Mouse (Mus musculus) ES-Bruce4 (cell line): ENCODE measurements around the gene Usp7.

ENCODE experiments used
- CTCF ChIP-seq: IDR thresholded peaks from one replicate; pipeline ENCODE4 v1.8.1; 2011; ENCODE audit warnings: low read depth, low read length
- EP300 ChIP-seq: IDR thresholded peaks from 2 replicates; pipeline ENCODE4 v1.6.1; 2011; ENCODE audit warnings: low read depth, low read length; ENCODE audit not compliant: insufficient read depth
- POLR2A ChIP-seq: IDR thresholded peaks from one replicate; pipeline ENCODE4 v1.8.1; 2011; ENCODE audit warnings: low read length; ENCODE audit not compliant: insufficient read depth

DNA sequence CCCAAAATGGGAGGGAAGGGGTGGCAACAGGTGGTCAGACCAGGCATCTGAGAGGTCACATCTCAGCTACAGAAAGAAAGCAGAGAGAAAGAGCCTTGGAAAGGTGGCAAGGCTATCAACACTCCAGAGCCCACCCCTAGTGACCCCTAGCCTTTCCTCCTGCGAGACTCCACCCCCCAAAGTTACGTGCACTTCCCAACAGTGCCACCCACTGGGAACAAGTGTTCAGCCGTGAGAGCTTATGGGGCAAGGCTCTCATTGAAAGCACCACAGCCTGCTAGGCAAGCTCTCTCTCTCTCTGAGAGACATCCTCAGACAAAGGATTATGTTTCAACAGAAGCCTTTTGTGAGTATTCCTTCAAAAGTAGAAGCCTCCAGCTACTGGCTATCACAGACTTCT is 2.8 kb upstream of the Usp7 start:
- TF ChIP-seq CTCF (peak; percentile 75), EP300 (0 out of 2 replicates have a peak, but pooled peaks have one; percentile 43), POLR2A (no peak)
